Mouse (Mus musculus) E14TG2a.4 (cell line): ENCODE measurements around the gene Gpr183.

Source experiments
- H3K27me3 ChIP-seq: 2 replicates; pipeline ENCODE4 v1.6.1; 2014; ENCODE audit warnings: low read length, control low read depth; ENCODE audit not compliant: insufficient read depth
- H3K36me3 ChIP-seq: 2 replicates; pipeline ENCODE4 v1.6.1; 2014; ENCODE audit warnings: low read length, control low read depth; ENCODE audit not compliant: insufficient read depth
- H3K4me1 ChIP-seq: replicated peaks from 2 replicates; pipeline ENCODE4 v1.6.1; 2014; ENCODE audit warnings: low read depth, low read length, control low read depth
- H3K4me3 ChIP-seq: replicated peaks from 2 replicates; pipeline ENCODE4 v1.5.1; 2014; ENCODE audit warnings: mild to moderate bottlenecking, low read length
- H3K9me3 ChIP-seq: 2 replicates; pipeline ENCODE4 v1.6.1; 2014; ENCODE audit warnings: low read length, control low read depth
- CTCF ChIP-seq: conservative IDR thresholded peaks from 2 replicates; pipeline ENCODE4 v1.5.1; 2014; ENCODE audit warnings: low read length
- NANOG ChIP-seq: IDR thresholded peaks from 2 replicates; pipeline ENCODE4 v1.6.1; 2014; ENCODE audit warnings: borderline replicate concordance, low read length, mixed read lengths
- POU5F1 ChIP-seq: IDR thresholded peaks from 2 replicates; pipeline ENCODE4 v1.6.1; 2014; ENCODE audit warnings: low read length, borderline replicate concordance

Gpr183 gene

GRCm38 (mm10) chr14:121983009-121983933 lies 18.3 kb upstream of the Gpr183 start:
- Histone ChIP-seq H3K27me3 (no peaks in the 10 kb centered on the region), H3K36me3 (peaks cover 4% of the 10 kb centered on the region; the same call in 1 of the 2 replicates), H3K9me3 (no peaks in the 10 kb centered on the region), H3K4me1 (no peaks in the 10 kb centered on the region), H3K4me3 (no peak overlapping the region)
- TF ChIP-seq NANOG: no peak
- no peak for TF ChIP-seq CTCF
- TF ChIP-seq POU5F1: no peak

GRCm38 (mm10) chr14:121981531-121981930 lies 16.5 kb upstream of the Gpr183 start:
- no peak for TF ChIP-seq POU5F1
- no peak for TF ChIP-seq NANOG
- TF ChIP-seq CTCF: no peak
- no peaks in the 10 kb centered on the region for H3K27me3 ChIP-seq
- H3K4me1 ChIP-seq: no peaks in the 10 kb centered on the region
- no peaks in the 10 kb centered on the region for H3K9me3 ChIP-seq
- H3K36me3 ChIP-seq: no peaks in the 10 kb centered on the region
- no peak overlapping the region for H3K4me3 ChIP-seq

- Histone ChIP-seq H3K4me1 (no peaks in the 10 kb centered on the region), H3K27me3 (no peaks in the 10 kb centered on the region), H3K4me3 (no peak overlapping the region), H3K9me3 (no peaks in the 10 kb centered on the region), H3K36me3 (peaks cover 7% of the 10 kb centered on the region; the same call in 1 of the 2 replicates)
- TF ChIP-seq CTCF (no peak), NANOG (no peak), POU5F1 (no peak)
Observed at GRCm38 (mm10) chr14:121973114-121973513, 8.1 kb upstream of the Gpr183 start.

- no peak for TF ChIP-seq CTCF
- no peak for TF ChIP-seq NANOG
- no peak for TF ChIP-seq POU5F1
- Histone ChIP-seq H3K4me3 (no peak overlapping the region), H3K36me3 (peaks cover 7% of the 10 kb centered on the region; the same call in 1 of the 2 replicates), H3K27me3 (no peaks in the 10 kb centered on the region), H3K4me1 (no peaks in the 10 kb centered on the region), H3K9me3 (no peaks in the 10 kb centered on the region)
Observed at GRCm38 (mm10) chr14:121970402-121970801, 5.4 kb upstream of the Gpr183 start.

- no peak for TF ChIP-seq NANOG
- TF ChIP-seq POU5F1: no peak
- TF ChIP-seq CTCF: no peak
- peaks cover 7% of the 10 kb centered on the region; the same call in 1 of the 2 replicates for H3K36me3 ChIP-seq
Observed at GRCm38 (mm10) chr14:121967095-121967494, 2.1 kb upstream of the Gpr183 start.

GRCm38 (mm10) chr14:121965461-121965860 lies 466 bp upstream of the Gpr183 start:
- TF ChIP-seq POU5F1: no peak
- no peak for TF ChIP-seq CTCF
- TF ChIP-seq NANOG: no peak
- peaks cover 6% of the 10 kb centered on the region; the same call in 1 of the 2 replicates for H3K4me1 ChIP-seq

More at GRCm38 (mm10) chr14:121967095-121967494, 2.1 kb upstream of the Gpr183 start:
- Histone ChIP-seq H3K4me3 (no peak overlapping the region), H3K27me3 (no peaks in the 10 kb centered on the region), H3K4me1 (no peaks in the 10 kb centered on the region), H3K9me3 (no peaks in the 10 kb centered on the region)

GRCm38 (mm10) chr14:121963942-121964335 lies 1.1 kb downstream of the Gpr183 start:
- H3K4me1 ChIP-seq: peaks cover 6% of the 10 kb centered on the region; the same call in 1 of the 2 replicates
- H3K9me3 ChIP-seq: no peaks in the 10 kb centered on the region
- 0 out of 2 replicates have a peak, but pooled peaks cover 7% of the 10 kb centered on the region for H3K36me3 ChIP-seq
- H3K27me3 ChIP-seq: no peaks in the 10 kb centered on the region
- TF ChIP-seq NANOG (no peak), CTCF (no peak), POU5F1 (no peak)
- H3K4me3 ChIP-seq: no peak overlapping the region

More at GRCm38 (mm10) chr14:121965461-121965860, 466 bp upstream of the Gpr183 start:
- H3K4me3 ChIP-seq: no peak overlapping the region
- H3K9me3 ChIP-seq: no peaks in the 10 kb centered on the region
- no peaks in the 10 kb centered on the region for H3K27me3 ChIP-seq
- H3K36me3 ChIP-seq: peaks cover 10% of the 10 kb centered on the region; the same call in 1 of the 2 replicates

- Histone ChIP-seq H3K9me3 (no peaks in the 10 kb centered on the region), H3K4me1 (peaks cover 6% of the 10 kb centered on the region; the same call in 1 of the 2 replicates), H3K4me3 (no peak overlapping the region), H3K27me3 (no peaks in the 10 kb centered on the region), H3K36me3 (0 out of 2 replicates have a peak, but pooled peaks cover 7% of the 10 kb centered on the region)
- TF ChIP-seq CTCF: no peak
- TF ChIP-seq NANOG: no peak
- TF ChIP-seq POU5F1: no peak
Observed at GRCm38 (mm10) chr14:121963251-121963941, 1.6 kb downstream of the Gpr183 start.
